In genomic region chr14:73441951-73442716, GRCm38 (mm10) we compare ENCODE assay signal across 8 mouse cellular contexts. TPM values are rescaled to one million over a fixed set of nuclear protein-coding genes. Genes with fewer than 3 reads are reported as not detected.
DNase-seq lines count a peak whose midpoint lies in the region; ATAC-seq lines count a peak whose summit lies in the region.

No protein-coding gene starts in this region.

- peak; percentile 47 for DNase-seq in layer of hippocampus, adult 11-12 months (ENCODE audit: low spot score)
- DNase-seq in layer of hippocampus, adult 18-20 months (ENCODE audit: low spot score in 2 of 2) = no peak
- DNase-seq in c-Kit-positive CD71-negative TER-119-negative erythroid progenitor cells, embryonic 14.5 days (ENCODE audit: low read depth) = peak; percentile 55
- peak; percentile 64 for DNase-seq in kidney, postnatal 14 days
- DNase-seq in cerebellum, adult 11-12 months = no peak
- no peak for DNase-seq in retina, embryonic 14.5 days (ENCODE audit: low spot score)

- ATAC-seq in neutrophil, adult 5-6 weeks (ENCODE audit: extremely low read depth, insufficient number of reproducible peaks, low FRiP score, poor library complexity, severe bottlenecking) = peak; percentile 81
- no peak for ATAC-seq in frontal cortex, adult (ENCODE audit: low TSS enrichment)

RNA-seq across cellular contexts. Expression of gene Itm2b, which starts 57.0 kb away (rescaled TPM):
- 1,000 to 10,000 TPM; 1,015 to 1,046 TPM for total RNA-seq in layer of hippocampus, adult 18-20 months (2021)
- total RNA-seq in neutrophil, adult 5-6 weeks (2017) = 993 and 1,047 TPM in 2 replicates

Comparison
In these comparisons a context has a peak if more than half of its experiments do, and no peak if none do; other contexts are left out.
1. DNase-seq: peak in layer of hippocampus, adult 11-12 months (single experiment), c-Kit-positive CD71-negative TER-119-negative erythroid progenitor cells, embryonic 14.5 days (single experiment) and kidney, postnatal 14 days (single experiment); none in layer of hippocampus, adult 18-20 months (0 of 2), cerebellum, adult 11-12 months (single experiment) and retina, embryonic 14.5 days (single experiment).